Mouse (Mus musculus) MEL (cell line): Measurements from ENCODE around the gene Tmem28. TPM values are rescaled to one million over a fixed set of nuclear protein-coding genes. Genes with fewer than 3 reads are reported as not detected.

ENCODE experiments used
- DNase-seq: peaks from one replicate; pipeline ENCODE4 v3.0.0; 2011; ENCODE audit warnings: low read depth, low spot score
- H3K27ac ChIP-seq: 2 replicates; pipeline ENCODE4 v1.5.1; 2012; ENCODE audit warnings: low read depth, mild to moderate bottlenecking, control low read depth, low read length, moderate library complexity; ENCODE audit not compliant: control insufficient read depth
- H3K27me3 ChIP-seq, 2 experiments: fragments of 150-350 bp in 1 of 2; sonication (generic) in 1 of 2; 2 replicates each; pipeline ENCODE4 v1.6.1; 2012; ENCODE audit warnings: low read length in 2 of 2, mild to moderate bottlenecking in 2 of 2, improper control_type of control experiment in 1 of 2, moderate library complexity in 1 of 2; ENCODE audit not compliant: insufficient read depth in 2 of 2, control insufficient read depth in 1 of 2
- H3K36me3 ChIP-seq, 2 experiments: 2 replicates each; pipeline ENCODE4 v1.6.1; 2012 to 2014; ENCODE audit warnings: low read length in 2 of 2, improper control_type of control experiment in 1 of 2, inconsistent platforms in 1 of 2, mild to moderate bottlenecking in 1 of 2; ENCODE audit not compliant: insufficient read depth in 2 of 2, control insufficient read depth in 1 of 2
- H3K4me1 ChIP-seq, 2 experiments: fragments of 150-350 bp in 1 of 2; sonication (generic) in 1 of 2; 2 replicates each; pipeline ENCODE4 v1.6.1; 2012; ENCODE audit warnings: low read length in 2 of 2, improper control_type of control experiment in 1 of 2, mild to moderate bottlenecking in 1 of 2; ENCODE audit not compliant: insufficient read depth in 2 of 2, control insufficient read depth in 1 of 2
- H3K4me3 ChIP-seq, 2 experiments: fragments of 150-350 bp in 1 of 2; sonication (generic) in 1 of 2; 2 replicates each; pipeline ENCODE4 v1.5.1; 2012; ENCODE audit warnings: low read depth in 2 of 2, low read length in 2 of 2, mild to moderate bottlenecking in 2 of 2, moderate library complexity in 2 of 2, control low read depth in 1 of 2, improper control_type of control experiment in 1 of 2; ENCODE audit not compliant: control insufficient read depth in 1 of 2, insufficient read depth in 1 of 2
- H3K79me2 ChIP-seq: 2 replicates; pipeline ENCODE4 v1.6.1; 2012; ENCODE audit warnings: mild to moderate bottlenecking, low read length, moderate library complexity; ENCODE audit not compliant: control insufficient read depth, poor library complexity, insufficient read depth
- H3K9ac ChIP-seq: 2 replicates; pipeline ENCODE4 v1.6.1; 2012; ENCODE audit warnings: low read depth, mild to moderate bottlenecking, control low read depth, low read length, moderate library complexity; ENCODE audit not compliant: control insufficient read depth, poor library complexity, severe bottlenecking
- H3K9me3 ChIP-seq: fragments of 150-350 bp; sonication (generic); replicated peaks from 2 replicates; pipeline ENCODE4 v1.6.1; 2012; ENCODE audit warnings: mild to moderate bottlenecking, low read length, improper control_type of control experiment, moderate library complexity; ENCODE audit not compliant: insufficient read depth
- BHLHE40 ChIP-seq: IDR thresholded peaks from 2 replicates; pipeline ENCODE4 v1.6.1; 2012; ENCODE audit warnings: low read depth, mild to moderate bottlenecking, inconsistent platforms, low read length, improper control_type of control experiment, borderline replicate concordance
- EP300 ChIP-seq, 2 experiments: IDR thresholded peaks; 2 replicates each; pipeline ENCODE4 v1.6.1; 2011; ENCODE audit warnings: improper control_type of control experiment in 2 of 2, low read length in 2 of 2, low read depth in 1 of 2, mild to moderate bottlenecking in 1 of 2
- ETS1 ChIP-seq: IDR thresholded peaks from 2 replicates; pipeline ENCODE4 v1.6.1; 2012; ENCODE audit warnings: low read depth, mild to moderate bottlenecking, inconsistent platforms, low read length, improper control_type of control experiment, moderate library complexity
- JUND ChIP-seq: IDR thresholded peaks from 2 replicates; pipeline ENCODE4 v1.6.1; 2011; ENCODE audit warnings: low read depth, mild to moderate bottlenecking, improper control_type of control experiment, low read length
- MAFK ChIP-seq: IDR thresholded peaks from 2 replicates; pipeline ENCODE4 v1.6.1; 2011; ENCODE audit warnings: low read depth, mild to moderate bottlenecking, low read length, improper control_type of control experiment, borderline replicate concordance
- MAX ChIP-seq: IDR thresholded peaks from 2 replicates; pipeline ENCODE4 v1.6.1; 2011; ENCODE audit warnings: low read length, improper control_type of control experiment
- NELFE ChIP-seq: IDR thresholded peaks from 2 replicates; pipeline ENCODE4 v1.6.1; 2011; ENCODE audit warnings: low read depth, low read length, improper control_type of control experiment
- POLR2A ChIP-seq, 2 experiments: IDR thresholded peaks; 2 replicates each; pipeline ENCODE4 v1.6.1; 2011 to 2012; ENCODE audit warnings: low read length in 2 of 2, mild to moderate bottlenecking in 2 of 2, control low read depth in 1 of 2, improper control_type of control experiment in 1 of 2, low read depth in 1 of 2, moderate library complexity in 1 of 2; ENCODE audit not compliant: control insufficient read depth in 1 of 2, insufficient read depth in 1 of 2, poor library complexity in 1 of 2
- POLR2AphosphoS2 ChIP-seq: IDR thresholded peaks from 2 replicates; pipeline ENCODE4 v1.6.1; 2011; ENCODE audit warnings: low read length, improper control_type of control experiment
- POLR2AphosphoS5 ChIP-seq: IDR thresholded peaks from 2 replicates; pipeline ENCODE4 v1.6.1; 2012; ENCODE audit warnings: low read depth, borderline replicate concordance, mild to moderate bottlenecking, inconsistent platforms, low read length, moderate library complexity, mixed read lengths
- RAD21 ChIP-seq: IDR thresholded peaks from 2 replicates; pipeline ENCODE4 v1.6.1; 2011; ENCODE audit warnings: mild to moderate bottlenecking, low read depth, low read length, improper control_type of control experiment
- SIN3A ChIP-seq: IDR thresholded peaks from 2 replicates; pipeline ENCODE4 v1.6.1; 2012; ENCODE audit warnings: low read length, improper control_type of control experiment, inconsistent platforms
- SMC3 ChIP-seq: IDR thresholded peaks from 2 replicates; pipeline ENCODE4 v1.6.1; 2011; ENCODE audit warnings: low read depth, low read length, improper control_type of control experiment
- TCF12 ChIP-seq: IDR thresholded peaks from 2 replicates; pipeline ENCODE4 v1.6.1; 2014; ENCODE audit warnings: low read depth, mild to moderate bottlenecking, inconsistent platforms, low read length, improper control_type of control experiment, moderate library complexity
- USF2 ChIP-seq, 2 experiments: IDR thresholded peaks; 2 replicates each; pipeline ENCODE4 v1.6.1; 2011 to 2012; ENCODE audit warnings: improper control_type of control experiment in 2 of 2, low read length in 2 of 2, borderline replicate concordance in 1 of 2, inconsistent platforms in 1 of 2, low read depth in 1 of 2, mild to moderate bottlenecking in 1 of 2; ENCODE audit not compliant: insufficient read depth in 1 of 2
- ZKSCAN1 ChIP-seq: IDR thresholded peaks from 2 replicates; pipeline ENCODE4 v1.6.1; 2012; ENCODE audit warnings: low read depth, mild to moderate bottlenecking, inconsistent platforms, low read length, improper control_type of control experiment, moderate library complexity
- ZMIZ1 ChIP-seq: IDR thresholded peaks from 2 replicates; pipeline ENCODE4 v1.6.1; 2012; ENCODE audit warnings: low read depth, mild to moderate bottlenecking, inconsistent platforms, low read length, improper control_type of control experiment, moderate library complexity
- polyA plus RNA-seq, 2 experiments: library from polyadenylated mRNA; stranded (reverse) in 1 of 2; unstranded in 1 of 2; fragments of >175 nt in 1 of 2; fragments of >200 nt in 1 of 2; gene quantifications; 2 replicates each; pipeline versions ENCODE4 v1.2.1 to v1.2.4; 2012; ENCODE audit warnings: low replicate concordance in 2 of 2, low read depth in 1 of 2; ENCODE audit not compliant: insufficient read length in 2 of 2, insufficient read depth in 1 of 2, missing spikeins in 1 of 2
- total RNA-seq: library from RNA; depleted of rRNA; stranded (reverse); fragments of 300-350 nt; gene quantifications from 2 replicates; pipeline ENCODE4 v1.2.3, GENCODE M21; 2012; rRNA removed

Tmem28 gene
- total and polyA plus RNA-seq, 3 experiments = not detected

- Histone ChIP-seq H3K27ac (no peak overlapping the region), H3K9ac (no peak overlapping the region), H3K9me3 (no peaks in the 10 kb centered on the region), H3K27me3 (no peaks in the 10 kb centered on the region), H3K4me1 (no peaks in the 10 kb centered on the region), H3K4me3 (no peak overlapping the region), H3K79me2 (no peaks in the 10 kb centered on the region), H3K36me3 (no peaks in the 10 kb centered on the region)
- no peak for TF ChIP-seq RAD21
- TF ChIP-seq SIN3A = no peak
- no peak for TF ChIP-seq BHLHE40
- no peak for TF ChIP-seq TCF12
- no peak for TF ChIP-seq POLR2AphosphoS2
- TF ChIP-seq MAFK = no peak
- no peak for TF ChIP-seq NELFE
- TF ChIP-seq EP300 (IDR thresholded peaks at IDR 0.05; ENCODE audit: low read depth in 1 of 2, low read length in 2 of 2) = no peak
- no peak for TF ChIP-seq JUND
- TF ChIP-seq MAX = no peak
- TF ChIP-seq POLR2A (IDR thresholded peaks at IDR 0.05; ENCODE audit: control insufficient read depth in 1 of 2, insufficient read depth in 1 of 2, low read depth in 1 of 2, low read length in 2 of 2, poor library complexity in 1 of 2) = no peak
- no peak for TF ChIP-seq USF2 (IDR thresholded peaks at IDR 0.05; ENCODE audit: borderline replicate concordance in 1 of 2, insufficient read depth in 1 of 2, low read depth in 1 of 2, low read length in 2 of 2)
- TF ChIP-seq SMC3 = no peak
- TF ChIP-seq ZKSCAN1 = no peak
- TF ChIP-seq POLR2AphosphoS5 = no peak
- no peak for TF ChIP-seq ETS1
- TF ChIP-seq ZMIZ1 = no peak
- no peak for DNase-seq
These were observed 62.6 kb downstream of the Tmem28 start for GRCm38 (mm10) chrX:99883396-99883795.

Other genes starting within 250 kb of the Tmem28 start
- 1.7 and 2.0 TPM in 2 replicates for gene Eda, start 154.6 kb downstream of the Tmem28 start, total RNA-seq
- 1 to 10 TPM in 1 of 2 experiments, not detected in 1; 3.6 TPM for gene Eda, start 154.6 kb downstream of the Tmem28 start, polyA plus RNA-seq